Mouse (Mus musculus) stomach, postnatal 0 days (tissue): ENCODE measurements around the gene Rpp38. TPM values are rescaled to one million over a fixed set of nuclear protein-coding genes. Genes with fewer than 3 reads are reported as not detected.

ENCODE experiments used
- ATAC-seq: fragments of 200-750 bp; cut with Nextera tagmentation; 2 replicates; pipeline ENCODE4 v1.8.0; 2017; ENCODE audit not compliant: low FRiP score, low TSS enrichment
- DNase-seq: peaks from one replicate; pipeline ENCODE4 v3.0.0-alpha.2; 2016; ENCODE audit warnings: low spot score
- H3K27ac ChIP-seq: fragments of 300-500 bp; sonication (generic); replicated peaks from 2 replicates; pipeline ENCODE4 v1.5.1; 2014; ENCODE audit warnings: mild to moderate bottlenecking, control low read depth
- H3K27me3 ChIP-seq: fragments of 300-500 bp; sonication (generic); 2 replicates; pipeline ENCODE4 v1.6.1; 2014; ENCODE audit warnings: low read length; ENCODE audit not compliant: control insufficient read depth, insufficient read depth
- H3K36me3 ChIP-seq: fragments of 300-500 bp; sonication (generic); 2 replicates; pipeline ENCODE4 v1.6.1; 2014; ENCODE audit warnings: low read length, mixed read lengths; ENCODE audit not compliant: control insufficient read depth, insufficient read depth
- H3K4me1 ChIP-seq: fragments of 300-500 bp; sonication (generic); replicated peaks from 2 replicates; pipeline ENCODE4 v1.6.1; 2014; ENCODE audit warnings: antibody characterized with exemption; ENCODE audit not compliant: control insufficient read depth, insufficient read depth
- H3K4me2 ChIP-seq: fragments of 300-500 bp; sonication (generic); replicated peaks from 2 replicates; pipeline ENCODE4 v1.6.1; 2014; ENCODE audit warnings: low read depth, mild to moderate bottlenecking, control low read depth, moderate library complexity
- H3K4me3 ChIP-seq: fragments of 300-500 bp; sonication (generic); 2 replicates; pipeline ENCODE4 v1.5.1; 2014; ENCODE audit warnings: low read depth, low read length, control low read depth
- H3K9ac ChIP-seq: fragments of 300-500 bp; sonication (generic); 2 replicates; pipeline ENCODE4 v1.6.1; 2014; ENCODE audit warnings: mild to moderate bottlenecking, low read length, control low read depth, mixed read lengths
- H3K9me3 ChIP-seq: fragments of 300-500 bp; sonication (generic); 2 replicates; pipeline ENCODE4 v1.6.1; 2016; ENCODE audit warnings: low read length; ENCODE audit not compliant: control insufficient read depth
- CTCF ChIP-seq: IDR thresholded peaks from 2 replicates; pipeline ENCODE4 v1.5.1; 2016; ENCODE audit warnings: antibody characterized with exemption, low read depth, mild to moderate bottlenecking, moderate library complexity
- EP300 ChIP-seq: optimal IDR thresholded peaks from 2 replicates; pipeline ENCODE3; 2016; ENCODE audit warnings: antibody characterized with exemption
- WGBS: fragments of 180-500 bp; shearing (Covaris S2); extraction: QIAGEN DNeasy Blood & Tissue Kit; methylation state at CpG from one replicate; pipeline ENCODE4 v1.1.7; 2014; 5-methylcytosine and 5-hydroxymethylcytosine counted together
- polyA plus RNA-seq: library from polyadenylated mRNA; unstranded; fragments of >200 nt; fragmentation: Nextera tagmentation; extraction: Ambion mirVana; gene quantifications from 2 replicates; pipeline ENCODE4 v1.2.1, GENCODE M21; 2015

The Rpp38 gene
- polyA plus RNA-seq, 1 experiment from 2014 or later, result 17.2 TPM

DNA sequence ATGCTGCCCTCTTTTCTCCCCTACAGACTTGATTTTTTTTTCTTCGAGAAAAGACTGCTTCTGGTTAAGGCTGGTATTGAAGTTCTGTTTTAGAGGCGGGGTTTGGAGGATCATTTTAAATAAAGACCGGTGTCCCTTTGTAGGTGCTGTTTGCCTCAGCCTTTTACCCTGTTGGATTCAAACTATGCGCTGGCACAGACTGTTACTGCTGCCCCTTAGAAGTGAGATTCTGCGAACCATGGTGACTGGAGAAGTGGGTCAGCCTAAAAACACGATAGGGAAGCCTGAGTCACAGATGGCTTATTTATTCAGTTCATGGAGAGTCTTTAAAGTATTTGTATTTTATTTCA lies 47.3 kb downstream of the Rpp38 start:
- WGBS, result under 1% methylated on average over 6 of the region's 6 CpGs
- H3K4me3 ChIP-seq, result peak overlapping the region; percentile 87
- DNase-seq (peak; percentile 29), ATAC-seq (no peak)
- H3K27ac ChIP-seq, result peak overlapping the region; percentile 87
- H3K27me3 ChIP-seq, result no peaks in the 10 kb centered on the region
- peak overlapping the region; percentile 91 for H3K4me2 ChIP-seq
- no peaks in the 10 kb centered on the region for H3K36me3 ChIP-seq
- peak overlapping the region; percentile 80 for H3K9ac ChIP-seq
- TF ChIP-seq CTCF (no peak), EP300 (no peak)
- 0 out of 2 replicates have a peak, but pooled peaks cover 3% of the 10 kb centered on the region for H3K4me1 ChIP-seq
- H3K9me3 ChIP-seq, result no peaks in the 10 kb centered on the region

DNA sequence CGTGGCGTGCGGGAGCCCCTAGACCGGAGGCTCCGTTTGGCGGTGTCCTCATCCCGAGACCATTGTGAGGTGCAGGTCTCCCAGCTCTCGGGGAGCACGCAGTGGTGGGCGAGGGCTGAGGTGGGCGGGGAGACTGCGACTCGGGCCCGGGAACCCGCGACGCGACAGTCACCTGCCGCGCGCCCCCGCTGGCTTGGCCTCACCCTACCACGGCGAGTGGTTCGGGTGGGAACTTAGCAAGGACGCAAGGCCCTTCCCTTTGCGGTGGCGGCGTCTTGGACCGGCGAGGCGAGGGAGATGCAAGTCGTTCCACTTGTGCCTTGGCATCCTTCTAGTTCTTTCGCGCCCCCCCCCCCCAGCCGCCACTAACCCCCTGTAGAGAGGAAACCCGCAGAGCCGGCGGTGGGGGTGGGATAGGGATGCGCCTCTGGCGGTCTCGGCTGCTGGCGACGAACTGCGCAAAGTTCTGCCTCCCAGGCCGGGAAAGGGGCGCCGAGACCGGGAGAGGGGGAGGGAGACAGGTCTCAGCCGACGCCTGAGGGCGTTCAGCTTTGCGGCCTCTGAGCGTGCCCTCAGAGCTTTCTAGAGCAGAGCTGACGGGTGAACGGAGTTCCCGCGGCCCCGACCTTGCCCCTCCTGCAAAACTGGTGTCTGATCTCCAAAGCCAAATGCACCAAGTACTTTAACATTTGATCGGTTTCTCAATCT lies 47.8 kb downstream of the Rpp38 start:
- Histone ChIP-seq H3K4me3 (peak overlapping the region; percentile 87), H3K9me3 (no peaks in the 10 kb centered on the region), H3K4me1 (0 out of 2 replicates have a peak, but pooled peaks cover 3% of the 10 kb centered on the region), H3K27me3 (no peaks in the 10 kb centered on the region), H3K27ac (peak overlapping the region; percentile 87), H3K4me2 (peak overlapping the region; percentile 91), H3K36me3 (no peaks in the 10 kb centered on the region), H3K9ac (peak overlapping the region; percentile 80)
- peak; percentile 24 for ATAC-seq
- WGBS, result under 1% methylated on average over 43 of the region's 60 CpGs
- TF ChIP-seq EP300, result no peak
- TF ChIP-seq CTCF, result no peak
- peak; percentile 64 for DNase-seq

DNA sequence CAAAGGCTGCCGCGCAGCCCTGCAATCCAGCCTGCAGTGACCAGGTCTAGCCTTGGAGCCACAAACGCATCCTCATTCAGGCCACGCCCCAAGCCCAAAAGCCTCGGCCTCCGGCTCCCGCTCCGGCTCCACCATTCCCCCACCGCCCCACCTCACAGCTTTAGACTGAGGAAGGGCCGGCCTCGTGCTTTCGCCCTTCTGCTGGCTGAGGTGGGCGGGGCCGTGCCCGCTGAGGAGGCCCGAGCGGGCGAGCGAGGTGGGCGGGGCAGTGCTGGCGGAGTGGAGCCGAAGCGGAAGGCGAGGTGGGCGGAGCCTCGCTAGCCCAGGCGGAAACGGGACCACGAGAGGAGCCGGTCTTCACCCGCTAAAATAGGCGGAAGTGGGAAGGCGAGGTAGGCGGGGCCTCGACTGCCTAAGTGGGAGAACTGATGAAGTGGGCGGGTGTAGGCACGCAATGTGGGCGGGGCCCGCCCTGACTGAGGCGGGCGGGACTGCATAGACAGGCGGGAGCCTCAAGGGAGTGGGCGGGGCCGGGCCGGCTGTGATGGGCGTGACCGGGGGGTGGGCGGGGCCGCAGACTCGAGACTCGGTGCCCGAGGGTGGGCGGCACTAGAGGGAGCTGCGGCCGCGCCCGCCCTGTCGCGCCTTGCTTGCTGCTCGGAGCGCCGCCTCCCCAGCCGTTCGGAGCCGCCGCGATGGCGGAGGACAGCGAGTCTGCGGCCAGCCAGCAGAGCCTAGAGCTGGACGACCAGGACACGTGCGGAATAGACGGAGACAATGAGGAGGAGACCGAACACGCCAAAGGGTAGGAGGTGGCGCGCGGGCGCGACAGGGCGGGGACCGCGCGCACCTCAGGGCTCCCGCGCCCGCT lies 48.6 kb downstream of the Rpp38 start, which contains the start of gene Nmt2:
Gene Nmt2 (plus strand): TSS at position 611 of the 871 bp plus-strand sequence.
- ATAC-seq (peak; percentile 99), DNase-seq (peak; percentile 100)
- TF ChIP-seq EP300, result no peak
- peak; percentile 53; the same call in 1 of the 2 replicates for TF ChIP-seq CTCF
- Histone ChIP-seq H3K36me3 (no peaks in the 10 kb centered on the region), H3K27ac (peak within 1 kb of the TSS; percentile 87), H3K4me2 (peak within 1 kb of the TSS; percentile 91), H3K4me3 (peak within 1 kb of the TSS; percentile 87), H3K9me3 (no peaks in the 10 kb centered on the region), H3K9ac (peak within 1 kb of the TSS; percentile 80), H3K27me3 (no peaks in the 10 kb centered on the region), H3K4me1 (0 out of 2 replicates have a peak, but pooled peaks cover 3% of the 10 kb centered on the region)
- under 1% methylated on average over 77 of the region's 88 CpGs for WGBS

DNA sequence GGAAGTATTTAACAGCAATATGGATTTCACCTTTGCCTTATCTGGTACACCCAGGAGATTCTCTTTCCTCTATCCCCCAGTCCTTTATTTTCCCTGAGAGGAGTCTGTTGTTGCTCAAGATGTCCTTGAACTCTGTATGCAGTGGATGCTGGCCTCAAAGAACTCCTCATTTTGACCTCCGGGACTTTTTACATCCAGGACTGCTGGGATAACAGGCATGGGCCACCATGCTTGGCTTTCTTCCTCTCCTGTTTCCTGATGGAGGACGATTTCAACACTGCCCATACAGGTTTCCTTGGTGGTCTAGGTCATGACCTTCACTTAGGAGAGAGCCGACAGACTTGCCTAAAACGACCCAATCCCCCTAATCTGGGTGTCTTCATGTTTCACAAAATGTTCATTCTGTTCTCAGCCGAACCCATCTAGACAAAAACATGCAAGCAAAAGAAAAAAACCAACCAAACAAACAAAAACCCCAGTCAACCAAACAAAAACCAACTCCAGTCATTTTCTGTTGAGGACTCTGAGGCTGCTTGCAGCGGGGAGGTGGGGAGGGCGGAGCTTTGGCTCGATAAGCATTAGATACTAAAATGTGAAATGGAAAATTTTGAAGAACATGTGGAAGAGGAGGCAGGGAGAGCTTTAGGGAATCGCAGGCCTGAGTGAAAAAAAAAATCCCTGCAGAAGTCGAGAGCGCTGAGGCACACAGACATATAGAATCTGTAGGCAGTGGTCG lies 49.4 kb downstream of the Rpp38 start:
- H3K27ac ChIP-seq, result peak overlapping the region; percentile 65
- H3K4me2 ChIP-seq, result peak overlapping the region; percentile 76
- no peak for TF ChIP-seq EP300
- TF ChIP-seq CTCF, result no peak
- DNase-seq (no peak), ATAC-seq (no peak)
- H3K27me3 ChIP-seq, result no peaks in the 10 kb centered on the region
- peak overlapping the region; percentile 87 for H3K4me3 ChIP-seq
- H3K4me1 ChIP-seq, result 0 out of 2 replicates have a peak, but pooled peaks cover 3% of the 10 kb centered on the region
- H3K9ac ChIP-seq, result peak overlapping the region; percentile 67
- 11% methylated on average over 12 of the region's 12 CpGs for WGBS
- H3K9me3 ChIP-seq, result no peaks in the 10 kb centered on the region
- no peaks in the 10 kb centered on the region for H3K36me3 ChIP-seq

DNA sequence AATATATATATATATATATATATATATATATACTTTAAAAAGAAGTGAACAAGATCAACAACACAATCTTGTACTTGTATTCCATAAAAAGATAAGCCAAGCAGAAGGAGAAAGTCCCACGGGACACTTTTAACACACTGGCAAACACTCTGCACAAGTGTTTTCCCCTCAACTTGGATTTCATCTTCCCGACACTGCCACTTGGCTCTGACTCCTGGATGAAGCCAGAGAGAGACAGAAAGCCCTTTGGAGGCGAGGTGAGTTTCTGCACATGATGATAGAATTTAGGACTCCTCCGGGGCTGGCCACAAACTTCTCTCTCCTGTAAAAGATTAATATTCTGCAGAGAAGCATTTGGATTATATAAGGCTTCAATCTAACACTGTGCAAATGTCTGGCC lies 51.1 kb downstream of the Rpp38 start:
- no peak overlapping the region for H3K4me2 ChIP-seq
- H3K36me3 ChIP-seq, result no peaks in the 10 kb centered on the region
- ATAC-seq, result no peak
- WGBS, result 72% methylated on average over 4 of the region's 4 CpGs
- no peak overlapping the region for H3K4me3 ChIP-seq
- no peak overlapping the region for H3K9ac ChIP-seq
- H3K4me1 ChIP-seq, result 0 out of 2 replicates have a peak, but pooled peaks cover 3% of the 10 kb centered on the region
- DNase-seq, result no peak
- TF ChIP-seq EP300, result no peak
- H3K27ac ChIP-seq, result no peak overlapping the region
- H3K9me3 ChIP-seq, result no peaks in the 10 kb centered on the region
- no peaks in the 10 kb centered on the region for H3K27me3 ChIP-seq

Other genes with a start within 250 kb of the Rpp38 start
- gene Fam171a1, start 218.4 kb downstream of the Rpp38 start, polyA plus RNA-seq, result 9.7 and 10.4 TPM in 2 replicates
- gene Nmt2, start 48.4 kb downstream of the Rpp38 start, polyA plus RNA-seq, result 23.8 and 24.0 TPM in 2 replicates
- 0.25 and 1.1 TPM in 2 replicates for gene Acbd7, start 3.5 kb upstream of the Rpp38 start, polyA plus RNA-seq
- gene Olah, start 64.6 kb upstream of the Rpp38 start, polyA plus RNA-seq, result 0.18 and 0.23 TPM in 2 replicates
- 0.36 and 0.61 TPM in 2 replicates for gene Meig1, start 90.0 kb upstream of the Rpp38 start, polyA plus RNA-seq
- 2.8 and 3.4 TPM in 2 replicates for gene Dclre1c, start 91.5 kb upstream of the Rpp38 start, polyA plus RNA-seq
- 3.3 and 3.5 TPM in 2 replicates for gene Suv39h2, start 142.4 kb upstream of the Rpp38 start, polyA plus RNA-seq
- 0.97 and 1.1 TPM in 2 replicates for gene Gm45902, start 180.1 kb upstream of the Rpp38 start, polyA plus RNA-seq
- 44.1 and 46.8 TPM in 2 replicates for gene Hspa14, start 180.2 kb upstream of the Rpp38 start, polyA plus RNA-seq
- gene Cdnf, start 180.4 kb upstream of the Rpp38 start, polyA plus RNA-seq, result 0.21 and 0.28 TPM in 2 replicates
- 46.4 and 49.6 TPM in 2 replicates for gene Fam107b, start 237.8 kb upstream of the Rpp38 start, polyA plus RNA-seq